8 mouse cellular contexts compared by ENCODE assay signal in the genomic region with DNA sequence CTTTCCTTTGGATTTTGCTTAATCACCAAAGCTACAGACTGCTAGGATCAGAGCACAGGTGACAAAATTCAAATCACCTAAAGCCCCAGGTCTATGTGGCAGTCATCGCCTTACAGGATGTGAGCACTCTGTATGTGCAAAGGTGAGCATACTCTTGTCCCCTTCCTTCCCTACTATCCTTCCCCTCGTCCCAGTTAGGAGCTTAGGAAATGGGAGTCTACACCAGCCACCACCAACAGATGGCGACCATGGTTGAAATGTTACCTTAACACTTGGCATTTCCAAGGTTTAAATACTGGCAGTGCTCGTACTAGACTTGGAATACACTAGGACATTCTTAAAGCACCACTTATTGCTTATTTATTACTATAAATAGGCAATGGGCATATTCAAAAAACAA.
A peak's percentile ranks its signal among the peaks of the same experiment; 100 is the strongest.
DNase-seq lines count a peak whose midpoint lies in the region; ATAC-seq and TF ChIP-seq lines count a peak whose summit lies in the region.

No protein-coding gene starts in this region.

- ATAC-seq in hindbrain, embryonic 11.5 days (ENCODE audit: low FRiP score) = peak; percentile 39; the same call in 1 of the 2 replicates
- ATAC-seq in hindbrain, embryonic 13.5 days (ENCODE audit: low FRiP score) = no peak
- peak; percentile 55; the same call in 1 of the 2 replicates for ATAC-seq in hindbrain, postnatal 0 days
- no peak for ATAC-seq in lung, postnatal 0 days

- no peaks in the 10 kb centered on the region for H3K27me3 ChIP-seq in hindbrain, embryonic 11.5 days (ENCODE audit: control insufficient read depth, insufficient read depth, low read length)
- H3K27me3 ChIP-seq in hindbrain, embryonic 13.5 days = peaks cover 7% of the 10 kb centered on the region; the same call in 1 of the 2 replicates
- H3K27me3 ChIP-seq in hindbrain, postnatal 0 days (ENCODE audit: insufficient read depth, low read length) = no peaks in the 10 kb centered on the region
- H3K27me3 ChIP-seq in lung, postnatal 0 days (replicated peaks; ENCODE audit: insufficient read depth, low read length) = no peaks in the 10 kb centered on the region

- TF ChIP-seq EP300 in lung, postnatal 0 days (IDR thresholded peaks at IDR 0.05) = 0 out of 2 replicates have a peak, but pooled peaks have one; percentile 37

- no peak overlapping the region for H3K9ac ChIP-seq in hindbrain, embryonic 11.5 days (ENCODE audit: low read depth, low read length)
- no peak overlapping the region for H3K9ac ChIP-seq in hindbrain, embryonic 13.5 days
- no peak overlapping the region for H3K9ac ChIP-seq in hindbrain, postnatal 0 days (replicated peaks; ENCODE audit: low read length)
- H3K9ac ChIP-seq in lung, postnatal 0 days (replicated peaks; ENCODE audit: low read depth) = no peak overlapping the region

- peak; percentile 76 for TF ChIP-seq CTCF in hindbrain, postnatal 0 days (IDR thresholded peaks at IDR 0.05; ENCODE audit: low read depth)
- TF ChIP-seq CTCF in lung, postnatal 0 days (IDR thresholded peaks at IDR 0.05) = peak; percentile 76

- peak; percentile 57 for DNase-seq in hindbrain, embryonic 11.5 days (ENCODE audit: low spot score)
- peak; percentile 62 for DNase-seq in ES-CJ7 (ENCODE audit: low read depth, low spot score)
- DNase-seq in adrenal gland, postnatal 36 days = peak; percentile 59 to 66
- peak; percentile 69 for DNase-seq in hindbrain, postnatal 0 days (ENCODE audit: low spot score)
- peak; percentile 63 for DNase-seq in lung, postnatal 0 days (ENCODE audit: low spot score)
- no peak for DNase-seq in spleen, postnatal 4 days (ENCODE audit: low spot score in 2 of 2)
- DNase-seq in spleen, postnatal 36 days (ENCODE audit: low spot score in 2 of 2) = no peak

- no peaks in the 10 kb centered on the region for H3K9me3 ChIP-seq in hindbrain, embryonic 11.5 days (ENCODE audit: control insufficient read depth, low read length)
- H3K9me3 ChIP-seq in hindbrain, embryonic 13.5 days = no peaks in the 10 kb centered on the region
- no peaks in the 10 kb centered on the region for H3K9me3 ChIP-seq in hindbrain, postnatal 0 days (ENCODE audit: low read length)
- no peaks in the 10 kb centered on the region for H3K9me3 ChIP-seq in lung, postnatal 0 days (ENCODE audit: low read length)

- H3K4me2 ChIP-seq in hindbrain, embryonic 11.5 days (replicated peaks; ENCODE audit: low read depth, low read length) = no peak overlapping the region
- H3K4me2 ChIP-seq in hindbrain, embryonic 13.5 days = no peak overlapping the region
- no peak overlapping the region for H3K4me2 ChIP-seq in hindbrain, postnatal 0 days (ENCODE audit: low read depth, low read length)
- no peak overlapping the region for H3K4me2 ChIP-seq in lung, postnatal 0 days (replicated peaks; ENCODE audit: low read depth, low read length)

- no peak overlapping the region for H3K4me3 ChIP-seq in hindbrain, embryonic 11.5 days (ENCODE audit: low read depth, low read length)
- no peak overlapping the region for H3K4me3 ChIP-seq in hindbrain, embryonic 13.5 days
- H3K4me3 ChIP-seq in hindbrain, postnatal 0 days (ENCODE audit: low read length) = no peak overlapping the region
- H3K4me3 ChIP-seq in lung, postnatal 0 days (ENCODE audit: low read depth, low read length) = no peak overlapping the region

- no peaks in the 10 kb centered on the region for H3K36me3 ChIP-seq in hindbrain, embryonic 11.5 days (ENCODE audit: control insufficient read depth, insufficient read depth, low read length)
- no peaks in the 10 kb centered on the region for H3K36me3 ChIP-seq in hindbrain, embryonic 13.5 days
- no peaks in the 10 kb centered on the region for H3K36me3 ChIP-seq in hindbrain, postnatal 0 days (ENCODE audit: insufficient read depth, low read length)
- H3K36me3 ChIP-seq in lung, postnatal 0 days (ENCODE audit: insufficient read depth, low read length) = no peaks in the 10 kb centered on the region

- H3K4me1 ChIP-seq in hindbrain, embryonic 11.5 days (replicated peaks; ENCODE audit: control insufficient read depth, insufficient read depth, low read length) = no peaks in the 10 kb centered on the region
- peaks cover 55% of the 10 kb centered on the region for H3K4me1 ChIP-seq in hindbrain, embryonic 13.5 days (replicated peaks)
- peaks cover 5% of the 10 kb centered on the region for H3K4me1 ChIP-seq in hindbrain, postnatal 0 days (ENCODE audit: insufficient read depth, low read length)
- H3K4me1 ChIP-seq in lung, postnatal 0 days (ENCODE audit: insufficient read depth, low read depth, low read length) = peaks cover 21% of the 10 kb centered on the region

- 31% methylated on average over 4 of the region's 4 CpGs for WGBS in hindbrain, embryonic 11.5 days
- 33% methylated on average over 4 of the region's 4 CpGs for WGBS in hindbrain, embryonic 13.5 days
- WGBS in hindbrain, postnatal 0 days = 24% methylated on average over 4 of the region's 4 CpGs
- 32% methylated on average over 4 of the region's 4 CpGs for WGBS in lung, postnatal 0 days

- H3K27ac ChIP-seq in hindbrain, embryonic 11.5 days (ENCODE audit: low read depth, low read length) = no peak overlapping the region
- H3K27ac ChIP-seq in hindbrain, embryonic 13.5 days = no peak overlapping the region
- no peak overlapping the region for H3K27ac ChIP-seq in hindbrain, postnatal 0 days
- H3K27ac ChIP-seq in lung, postnatal 0 days (ENCODE audit: low read length) = no peak overlapping the region

Comparison
In these comparisons a context has a peak if more than half of its experiments do, and no peak if none do; other contexts are left out.
1. ATAC-seq: peak in hindbrain, embryonic 11.5 days (single experiment) and hindbrain, postnatal 0 days (single experiment); none in hindbrain, embryonic 13.5 days (single experiment) and lung, postnatal 0 days (single experiment).
2. DNase-seq: peak in hindbrain, embryonic 11.5 days (single experiment), ES-CJ7 (single experiment), adrenal gland, postnatal 36 days (2 of 2), hindbrain, postnatal 0 days (single experiment) and lung, postnatal 0 days (single experiment); none in spleen, postnatal 4 days (0 of 2) and spleen, postnatal 36 days (0 of 2).